Mouse (Mus musculus): ENCODE results near the gene Gm49322.

DNA sequence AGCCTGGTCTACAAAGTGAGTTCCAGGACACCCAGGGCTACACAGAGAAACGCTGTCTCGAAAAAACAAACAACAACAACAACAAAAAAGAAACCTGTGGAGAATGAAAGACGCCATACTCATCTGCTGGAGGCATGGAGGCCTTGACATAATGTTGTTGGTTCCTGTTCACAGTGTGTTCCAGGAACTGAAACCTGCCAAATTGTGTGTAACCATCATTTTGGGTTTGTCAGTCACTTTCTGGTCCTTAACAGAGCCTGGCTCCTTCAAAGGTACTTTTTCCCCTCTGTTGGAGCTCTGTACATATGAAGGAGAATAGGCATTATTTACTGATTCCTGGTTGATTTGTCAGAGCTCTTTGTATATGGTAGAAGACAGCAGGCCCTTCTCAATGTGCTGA lies 6.1 kb downstream of the Gm49322 start:
- TF ChIP-seq POLR2A (IDR thresholded peaks at IDR 0.05; ENCODE audit: insufficient read depth, low read depth, low read length), result no peak
- no peak for TF ChIP-seq CTCF (IDR thresholded peaks at IDR 0.05; ENCODE audit: insufficient read depth, low read depth, low read length)

Measured in olfactory bulb, adult 2 months (tissue).